Mouse (Mus musculus) bone marrow, adult 2 months (tissue): ENCODE measurements at regions not wholly inside any gene's neighbourhood (a gene's known extent, or its start where the extent isn't known, plus 50 kb on each side); places are given as distances from the start of the nearest gene placed in this dataset.

Source experiments
- CTCF ChIP-seq: fragments of 200-500 bp; IDR thresholded peaks from 2 replicates; pipeline ENCODE4 v1.5.1; 2011; ENCODE audit warnings: low read length, control low read depth; ENCODE audit not compliant: control insufficient read depth, insufficient read depth
- POLR2A ChIP-seq: fragments of 200-500 bp; IDR thresholded peaks from 2 replicates; pipeline ENCODE4 v1.6.1; 2011; ENCODE audit warnings: low read depth, mild to moderate bottlenecking, control low read depth, low read length, borderline replicate concordance; ENCODE audit not compliant: control insufficient read depth

- no peak for TF ChIP-seq POLR2A
- no peak for TF ChIP-seq CTCF
Measured at GRCm38 (mm10) chr1:164684437-164684836, 112.0 kb upstream of the Dpt start.
